Mouse (Mus musculus) spleen, postnatal 36 days (tissue): ENCODE measurements around the gene Zfp335.
"Not testable (repeated sequence)": the region's sequence is repeated elsewhere in the genome, so short reads cannot be mapped to it uniquely, and the experiment has no call there.

Source experiments
- DNase-seq, 2 experiments: peaks; one replicate each; pipeline ENCODE4 v3.0.0; 2022; ENCODE audit warnings: low spot score in 2 of 2, mixed read lengths in 1 of 2

Zfp335 gene

GRCm38 (mm10) chr2:164895885-164896284, 15.7 kb downstream of the Zfp335 start:
- no peak for DNase-seq

GRCm38 (mm10) chr2:164894644-164895043, 16.9 kb downstream of the Zfp335 start:
- no peak for DNase-seq

- DNase-seq = no peak
Observed at GRCm38 (mm10) chr2:164894048-164894447, 17.5 kb downstream of the Zfp335 start.

- no peak for DNase-seq
Observed at GRCm38 (mm10) chr2:164892696-164893216, 18.8 kb downstream of the Zfp335 start.

- no peak for DNase-seq
Observed at GRCm38 (mm10) chr2:164891908-164892695, 19.5 kb downstream of the Zfp335 start.

GRCm38 (mm10) chr2:164891056-164891834, 20.3 kb downstream of the Zfp335 start:
- DNase-seq = no peak

- no peak for DNase-seq
Observed at GRCm38 (mm10) chr2:164890411-164891049, 21.0 kb downstream of the Zfp335 start.

- no peak for DNase-seq
Observed at GRCm38 (mm10) chr2:164889960-164890359, 21.6 kb downstream of the Zfp335 start.

- DNase-seq = no peak
Observed at GRCm38 (mm10) chr2:164888996-164889395, 22.6 kb downstream of the Zfp335 start.

GRCm38 (mm10) chr2:164886617-164887016, 24.9 kb downstream of the Zfp335 start:
- DNase-seq = no peak

GRCm38 (mm10) chr2:164885788-164886187, 25.8 kb downstream of the Zfp335 start:
- DNase-seq = no peak

- DNase-seq = peak; percentile 72 to 77
Observed at GRCm38 (mm10) chr2:164882619-164883018, 28.9 kb downstream of the Zfp335 start.

- DNase-seq = peak; percentile 93 to 96
Observed at GRCm38 (mm10) chr2:164879568-164880277, 31.8 kb downstream of the Zfp335 start.

GRCm38 (mm10) chr2:164879228-164879567, 32.4 kb downstream of the Zfp335 start, which contains the start of gene Pcif1:
Pcif1 (plus strand) TSS chr2:164879304.
- peak; percentile 88 to 93 for DNase-seq

- DNase-seq = peak; percentile 59 to 73
Observed at GRCm38 (mm10) chr2:164878509-164879227, 32.9 kb downstream of the Zfp335 start.

GRCm38 (mm10) chr2:164877376-164878215, 34.0 kb downstream of the Zfp335 start:
- not testable (repeated sequence) for DNase-seq

GRCm38 (mm10) chr2:164875648-164876047, 35.9 kb downstream of the Zfp335 start:
- DNase-seq = not testable (repeated sequence)

- no peak for DNase-seq
Observed at GRCm38 (mm10) chr2:164874239-164874769, 37.3 kb downstream of the Zfp335 start.

GRCm38 (mm10) chr2:164873621-164874020, 37.9 kb downstream of the Zfp335 start:
- DNase-seq = no peak
